Mouse (Mus musculus): ENCODE data around the gene 1110004F10Rik.

Gene 1110004F10Rik

DNA sequence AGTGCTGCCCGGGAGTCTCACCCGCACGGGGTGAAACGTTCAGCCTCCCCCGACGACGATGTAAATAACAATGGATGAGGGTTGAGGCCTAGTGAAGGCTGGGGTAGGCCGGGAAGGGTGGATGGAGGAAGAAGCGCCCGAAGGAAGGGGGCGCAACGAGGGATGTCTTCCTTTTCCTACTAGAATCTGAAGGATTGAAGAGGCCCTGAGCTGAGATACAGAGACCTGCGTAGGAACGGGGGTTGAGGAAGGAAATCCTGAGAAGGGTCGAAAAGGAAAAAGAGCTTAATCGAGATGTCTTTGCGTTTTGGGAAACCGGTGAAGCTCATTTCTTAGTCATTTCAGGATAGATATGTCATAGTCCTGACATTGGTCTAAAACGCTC is 54.3 kb downstream of the 1110004F10Rik start:
- no peak for DNase-seq (ENCODE audit: low spot score in 2 of 2)

DNA sequence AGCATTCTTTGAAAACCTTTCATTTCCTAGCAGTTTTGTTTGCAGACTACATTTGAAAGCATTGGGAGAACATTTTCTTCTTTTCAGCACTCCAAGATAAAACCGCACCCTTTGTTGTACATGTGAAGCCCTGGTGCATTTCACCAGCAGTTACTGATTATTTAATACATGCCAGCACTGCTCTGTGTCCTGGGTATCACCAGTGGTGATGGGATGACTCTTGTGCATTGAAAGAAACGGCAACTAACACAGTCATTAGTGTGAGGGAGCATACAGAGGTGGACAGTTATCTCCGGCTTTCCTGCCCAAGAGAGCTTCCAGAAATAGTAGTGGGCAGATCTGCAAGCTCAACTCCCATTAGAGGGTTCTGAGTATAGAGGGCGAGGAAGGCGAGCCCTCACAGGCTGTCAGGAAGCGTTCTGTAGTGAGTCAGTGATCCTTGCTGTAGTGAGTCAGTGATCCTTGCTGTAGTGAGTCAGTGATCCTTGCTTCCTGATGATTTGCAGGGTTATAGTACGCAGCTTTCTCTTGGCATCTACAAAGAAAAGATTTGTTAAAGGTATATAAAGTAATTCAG is 60.8 kb downstream of the 1110004F10Rik start:
- DNase-seq (ENCODE audit: low spot score in 2 of 2): no peak

DNA sequence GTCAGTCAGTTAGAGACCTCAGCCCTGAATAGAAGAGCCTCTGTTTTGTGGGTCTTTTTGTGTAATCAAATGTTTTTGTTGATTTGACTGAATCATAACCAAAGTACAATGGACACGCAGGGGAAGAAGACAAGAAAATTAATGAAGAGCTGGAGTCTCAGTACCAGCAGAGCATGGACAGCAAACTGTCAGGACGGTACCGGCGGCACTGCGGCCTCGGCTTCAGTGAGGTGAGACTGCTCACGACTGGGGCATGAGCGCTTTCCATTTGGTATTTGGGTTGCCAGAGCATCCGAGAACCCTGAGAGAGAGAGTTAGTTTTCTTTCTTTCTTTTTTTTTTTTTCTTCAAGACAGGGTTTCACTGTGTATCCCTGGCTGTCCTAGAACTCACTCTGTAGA is 63.9 kb downstream of the 1110004F10Rik start:
- no peak for DNase-seq (ENCODE audit: low spot score in 2 of 2)

DNA sequence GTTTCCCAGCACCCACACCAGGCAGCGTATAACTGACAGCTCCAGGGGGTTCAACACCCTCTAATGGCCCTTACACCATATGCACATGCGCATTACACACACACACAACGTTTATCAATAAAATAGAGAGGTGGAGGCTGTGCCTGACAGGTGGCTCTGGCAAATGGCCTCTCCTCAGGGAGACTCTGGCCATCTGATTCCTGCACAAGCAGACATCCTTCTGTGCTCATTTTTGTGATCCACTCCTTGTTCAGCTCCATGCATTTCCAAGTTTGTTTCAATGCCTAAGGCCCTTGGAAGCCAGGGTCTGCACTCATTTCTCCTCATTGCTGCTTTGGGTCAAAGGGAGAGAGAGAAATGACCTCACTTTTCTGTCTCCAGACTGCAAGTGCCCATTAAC is 71.5 kb downstream of the 1110004F10Rik start:
- DNase-seq (ENCODE audit: low spot score in 2 of 2): no peak

DNA sequence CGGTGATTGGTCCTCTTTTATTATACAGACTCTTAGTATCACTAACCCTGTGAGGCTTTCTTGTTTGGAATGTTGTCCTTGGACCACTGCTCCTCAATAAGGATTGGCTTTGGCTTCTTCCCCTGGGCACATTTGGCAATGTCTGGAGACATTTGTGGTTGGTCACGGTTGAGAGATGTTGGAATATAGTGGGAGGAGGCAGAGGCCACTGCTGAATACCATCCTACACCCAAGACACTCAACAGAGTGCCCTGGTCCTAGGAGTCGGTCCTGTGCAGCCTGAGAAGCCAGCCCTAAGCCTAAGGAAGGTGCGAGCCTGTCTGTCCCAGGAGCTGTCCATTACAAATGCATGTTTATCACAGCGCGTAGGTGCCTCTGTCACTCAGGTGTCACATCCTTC is 72.3 kb downstream of the 1110004F10Rik start:
- DNase-seq (ENCODE audit: low spot score in 2 of 2): no peak

DNA sequence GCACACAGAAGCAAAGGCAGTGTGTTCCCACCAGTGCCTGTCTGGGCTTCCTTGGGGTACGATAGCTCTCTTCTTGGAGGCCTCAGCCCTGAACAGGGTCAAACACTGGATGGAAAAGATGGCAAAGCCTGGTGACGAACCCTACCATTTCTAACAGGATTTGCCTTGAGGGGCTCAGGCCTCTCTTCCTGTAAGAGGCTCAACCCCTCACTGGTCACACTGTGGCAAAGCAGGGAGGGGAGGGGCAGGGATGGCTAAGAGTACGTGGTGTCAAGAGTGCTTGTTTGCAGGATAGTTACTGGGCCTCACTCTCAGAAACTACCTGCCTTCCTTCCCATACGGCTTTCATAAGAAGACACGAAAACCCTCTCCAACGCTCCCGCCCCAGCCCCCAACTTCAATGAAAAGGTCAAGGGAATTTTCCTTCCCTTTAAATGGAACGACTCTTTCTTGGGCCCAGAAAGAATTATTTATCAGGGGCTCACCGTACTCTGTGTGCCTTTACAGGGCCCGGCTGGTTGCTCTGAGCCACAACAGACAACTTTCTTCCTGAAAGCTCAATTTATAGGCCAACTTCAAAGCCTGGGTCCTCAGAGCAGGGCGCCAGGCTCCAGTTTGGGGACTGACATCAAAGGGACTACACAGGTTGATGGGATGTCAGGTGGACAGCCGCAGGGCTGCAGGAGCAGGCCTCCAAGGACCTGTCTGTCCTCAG is 76.2 kb downstream of the 1110004F10Rik start:
- no peak for DNase-seq (ENCODE audit: low spot score in 2 of 2)

DNA sequence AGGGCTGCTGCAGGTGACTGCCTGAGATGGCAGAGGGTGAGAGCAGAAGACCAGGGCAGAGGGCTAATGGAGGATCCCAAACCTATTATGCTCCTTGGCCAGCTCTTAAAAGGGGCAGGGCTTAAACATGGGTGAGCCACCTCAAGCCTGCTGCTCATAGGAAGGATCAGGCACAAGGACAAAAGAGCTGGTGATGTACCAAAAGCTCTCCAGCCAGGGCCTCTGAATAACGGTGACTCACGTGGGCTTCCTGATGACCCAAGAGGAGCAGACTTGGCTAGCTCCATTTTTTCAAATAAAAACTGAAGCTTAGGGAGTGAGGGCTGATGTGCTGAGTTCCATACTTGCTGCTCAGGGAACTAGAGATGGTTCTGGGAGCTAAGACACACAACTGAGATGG is 76.8 kb downstream of the 1110004F10Rik start:
- no peak for DNase-seq (ENCODE audit: low spot score in 2 of 2)

DNA sequence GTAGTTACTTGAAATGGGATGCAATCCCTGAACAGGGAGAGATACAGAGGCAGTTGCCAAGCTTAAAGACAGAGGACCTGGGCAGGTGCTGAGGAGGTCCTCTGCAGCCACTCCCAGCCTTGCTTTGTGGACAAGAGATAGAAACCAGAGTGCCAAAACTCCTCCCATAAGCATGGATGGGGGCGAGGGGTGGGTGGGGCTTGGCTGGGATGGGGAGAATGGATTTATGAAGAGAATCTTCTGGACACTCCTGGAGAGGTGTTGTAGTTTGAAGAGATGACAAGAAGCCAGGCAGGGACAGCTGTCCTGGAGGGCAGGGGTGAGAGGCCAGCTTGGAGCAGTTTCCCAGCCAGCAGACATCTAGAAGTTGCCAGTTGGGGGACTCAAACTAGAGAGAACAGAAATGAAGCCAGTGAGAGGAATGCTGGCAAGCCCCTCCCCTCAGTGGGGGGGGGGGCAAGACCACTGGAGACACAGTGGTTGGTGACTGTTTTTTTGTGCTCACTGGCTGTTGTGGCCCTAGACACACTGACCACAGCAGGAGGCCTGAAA is 80.2 kb downstream of the 1110004F10Rik start:
- no peak for DNase-seq (ENCODE audit: low spot score in 2 of 2)

DNA sequence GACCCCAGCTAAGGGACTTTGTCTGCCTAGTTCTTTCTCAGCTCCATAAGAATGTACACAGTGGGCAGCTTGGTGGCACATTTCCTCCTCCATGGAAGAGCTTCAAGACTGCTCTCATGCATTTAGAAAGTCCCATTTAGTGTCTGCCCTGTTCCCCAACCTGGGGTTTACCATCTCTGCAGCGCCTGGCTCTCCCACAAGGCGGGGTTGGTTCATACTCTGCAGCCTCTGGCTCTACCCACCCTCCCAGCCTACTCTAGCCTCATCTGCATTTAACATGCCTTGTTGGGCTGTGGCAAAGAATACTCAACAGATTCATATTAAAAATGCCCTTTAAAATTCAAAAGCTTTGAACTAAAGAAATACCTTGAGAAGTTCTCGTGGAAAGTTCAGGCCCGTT is 81.5 kb downstream of the 1110004F10Rik start:
- no peak for DNase-seq (ENCODE audit: low spot score in 2 of 2)

DNA sequence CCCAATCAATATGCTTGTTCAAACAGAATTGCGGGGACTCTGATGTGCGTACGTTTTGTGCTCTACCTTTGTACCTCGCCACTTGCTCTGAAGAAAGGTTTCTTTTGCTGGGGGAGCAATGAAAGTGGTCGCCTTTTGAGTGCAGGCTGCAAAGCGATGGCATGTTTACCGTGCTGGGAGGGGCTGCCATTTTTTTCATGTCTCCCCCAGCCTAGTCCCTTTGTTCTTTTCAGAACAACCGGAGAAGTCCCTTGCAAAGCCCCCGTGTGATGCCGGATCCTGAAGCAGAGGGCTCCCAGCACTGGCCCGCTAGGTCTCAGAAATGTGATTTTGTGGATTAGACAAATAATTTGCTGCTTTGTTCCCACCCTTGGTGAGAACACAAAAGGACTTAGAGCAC is 82.0 kb downstream of the 1110004F10Rik start:
- no peak for DNase-seq (ENCODE audit: low spot score in 2 of 2)

DNA sequence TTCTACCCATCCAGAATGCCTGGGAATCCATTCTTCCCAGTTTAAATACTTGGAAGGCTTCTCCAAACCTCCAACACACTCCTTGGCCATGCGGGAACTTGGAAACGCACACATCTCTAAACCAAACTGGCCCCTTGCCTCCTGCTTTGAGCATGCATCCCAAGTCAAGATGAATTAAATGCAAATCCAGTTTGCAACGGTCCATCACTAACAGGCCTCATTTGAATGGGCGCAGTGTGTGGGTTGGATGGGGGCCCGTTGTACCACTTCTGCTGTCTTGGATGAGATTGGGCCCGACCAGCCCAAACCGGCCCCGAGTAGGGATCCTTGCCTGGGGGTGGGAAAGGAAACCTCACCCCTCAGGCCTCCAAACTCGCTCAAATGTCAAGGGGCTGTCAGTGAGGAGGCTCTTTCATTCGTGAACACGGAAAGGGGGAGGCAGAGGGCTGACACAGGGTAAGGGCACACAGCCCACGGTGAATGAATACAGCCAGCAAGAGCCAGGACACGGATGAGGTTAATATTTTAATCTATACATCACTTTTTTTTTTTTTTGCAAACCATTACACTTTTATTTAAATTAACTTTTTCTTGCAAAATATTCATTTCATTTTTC is 83.9 kb downstream of the 1110004F10Rik start:
- DNase-seq (ENCODE audit: low spot score in 2 of 2): peak in 1 of 2 experiments; percentile 25

DNA sequence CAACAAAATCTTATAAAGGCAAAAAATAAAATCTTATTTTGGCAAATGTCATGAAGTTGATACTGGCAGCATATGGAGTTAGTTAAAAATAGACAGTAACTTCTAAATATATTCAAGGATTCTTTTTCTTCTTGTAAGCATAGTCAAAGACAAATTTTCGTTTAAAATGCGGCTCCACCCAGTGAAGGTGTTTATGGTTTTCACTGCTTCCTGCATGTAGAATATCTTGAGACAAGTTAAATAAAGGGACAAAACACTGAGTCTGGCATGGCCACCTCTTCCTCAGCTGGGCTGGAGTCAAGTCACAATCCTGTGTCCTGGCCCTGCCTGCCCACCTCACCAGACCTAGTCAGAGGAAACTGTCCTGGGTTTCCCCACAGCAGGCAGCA is 84.4 kb downstream of the 1110004F10Rik start:
- DNase-seq (ENCODE audit: low spot score in 2 of 2): peak in 1 of 2 experiments; percentile 23

DNA sequence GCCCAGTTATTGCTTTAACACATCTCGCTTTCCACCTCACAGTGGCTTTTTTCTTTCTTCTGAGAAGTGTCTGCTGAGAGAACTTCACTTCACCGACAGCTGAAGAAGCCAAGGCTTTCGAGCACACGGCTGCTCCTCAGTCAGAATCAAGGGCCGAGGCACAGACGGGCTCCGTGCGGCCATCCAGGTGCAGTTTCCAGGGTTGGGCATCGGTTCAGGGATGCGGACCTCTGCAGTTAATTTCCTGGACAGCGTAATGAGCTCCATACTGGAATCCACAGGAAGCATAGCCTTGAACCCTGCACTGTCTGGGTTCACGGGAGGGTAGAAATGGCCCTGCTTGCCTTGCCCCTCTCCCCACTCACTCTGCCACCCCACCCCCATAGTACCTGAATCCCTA is 84.9 kb downstream of the 1110004F10Rik start:
- DNase-seq (ENCODE audit: low spot score in 2 of 2): no peak

DNA sequence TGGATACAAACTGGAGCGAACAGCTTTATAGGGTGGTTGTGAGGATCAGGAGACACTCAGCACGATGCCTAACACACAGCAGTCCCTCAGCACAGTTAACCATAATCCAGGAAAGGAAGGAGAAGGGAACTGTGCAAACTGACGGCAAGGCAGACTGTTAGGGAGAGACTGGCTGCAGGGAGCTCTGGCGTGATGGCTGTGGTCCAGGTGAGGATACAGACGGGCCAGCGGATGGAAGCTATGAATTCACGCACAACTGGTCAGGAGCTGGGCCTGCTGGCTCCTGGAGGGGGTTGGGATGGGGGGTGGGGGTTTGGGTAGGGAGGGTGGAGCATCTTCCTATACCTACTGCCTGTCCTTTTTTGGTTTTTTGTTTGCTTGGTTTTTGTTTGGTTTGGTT is 86.5 kb downstream of the 1110004F10Rik start:
- no peak for DNase-seq (ENCODE audit: low spot score in 2 of 2)

DNA sequence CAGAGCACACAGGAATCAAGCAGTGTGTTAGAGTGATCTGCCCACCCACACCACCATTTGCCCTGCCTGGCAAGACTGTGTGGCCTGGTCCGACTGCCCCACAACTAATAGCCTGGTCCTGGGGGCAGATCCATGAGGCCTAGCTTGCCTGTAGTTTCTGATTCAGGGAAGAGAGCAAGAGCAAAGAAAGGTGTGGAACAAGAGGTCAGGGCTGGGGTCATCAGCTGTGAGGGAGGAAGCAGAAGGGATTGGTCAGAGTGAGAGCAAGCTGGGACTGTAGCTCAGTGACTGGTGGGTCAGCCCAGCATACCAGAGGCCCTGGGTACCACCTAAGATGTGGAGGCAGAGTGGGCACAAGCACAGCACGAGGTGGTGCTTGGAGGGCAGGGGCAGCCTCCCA is 87.9 kb downstream of the 1110004F10Rik start:
- no peak for DNase-seq (ENCODE audit: low spot score in 2 of 2)

DNA sequence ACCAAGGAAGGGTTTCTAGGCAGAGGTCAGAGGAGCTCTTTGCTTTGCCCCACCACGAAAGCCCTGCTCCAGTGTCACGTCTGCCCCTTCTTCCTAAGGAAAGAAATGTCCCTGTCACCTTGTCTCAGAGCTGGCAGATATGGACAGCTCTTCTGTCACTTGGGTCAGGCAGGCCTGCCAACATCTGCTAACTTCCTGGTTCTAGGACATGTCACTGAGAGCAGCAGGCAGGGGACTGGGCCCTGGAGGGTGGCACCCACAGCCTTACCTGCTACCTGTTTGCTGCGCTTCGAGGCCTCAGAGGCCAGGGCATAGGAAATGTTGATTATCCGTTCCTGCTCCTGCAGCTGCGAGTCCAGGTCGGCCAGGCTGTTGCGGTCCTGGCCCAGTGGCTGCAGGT is 89.1 kb downstream of the 1110004F10Rik start:
- no peak for DNase-seq (ENCODE audit: low spot score in 2 of 2)

DNA sequence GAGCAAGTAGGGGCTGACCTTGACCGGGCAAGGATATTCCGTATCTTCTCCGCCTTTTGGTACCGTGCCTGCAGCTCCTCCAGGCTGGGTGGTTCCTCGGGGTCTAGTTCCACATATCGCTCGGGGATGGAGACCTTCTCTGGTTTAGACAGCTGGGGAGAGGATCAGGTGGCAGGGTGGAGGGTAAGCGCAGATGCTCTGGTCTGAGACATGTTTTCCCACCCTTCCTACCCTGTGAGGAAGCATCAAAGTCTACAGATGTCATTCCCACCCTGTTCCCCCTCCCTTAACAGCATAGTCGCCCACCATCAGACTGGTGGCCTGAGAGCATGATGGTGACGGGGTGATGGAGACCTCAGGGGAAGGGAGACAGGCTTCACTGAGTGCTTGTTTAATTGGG is 90.2 kb downstream of the 1110004F10Rik start:
- DNase-seq (ENCODE audit: low spot score in 2 of 2): no peak

DNA sequence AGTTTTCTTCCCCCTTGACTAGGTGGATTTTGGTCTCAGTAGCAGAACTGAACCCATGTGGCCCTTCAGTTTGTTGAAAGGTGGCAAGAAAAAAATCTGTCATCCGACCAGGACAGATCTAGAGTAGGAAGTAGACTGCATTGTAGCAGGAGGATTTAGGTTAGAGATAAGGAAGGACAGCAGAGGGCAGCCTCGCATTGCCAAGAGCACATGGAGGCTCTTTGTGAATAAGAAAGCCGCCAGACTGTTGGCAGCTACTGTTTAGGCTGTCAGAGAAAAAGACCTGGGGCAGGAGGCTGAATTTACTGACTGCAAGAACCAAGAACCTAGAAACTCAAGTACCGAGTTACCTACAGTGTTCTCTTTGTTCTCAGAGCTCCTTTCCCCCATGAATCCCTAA is 92.2 kb downstream of the 1110004F10Rik start:
- peak; percentile 20 to 30 for DNase-seq (ENCODE audit: low spot score in 2 of 2)

DNA sequence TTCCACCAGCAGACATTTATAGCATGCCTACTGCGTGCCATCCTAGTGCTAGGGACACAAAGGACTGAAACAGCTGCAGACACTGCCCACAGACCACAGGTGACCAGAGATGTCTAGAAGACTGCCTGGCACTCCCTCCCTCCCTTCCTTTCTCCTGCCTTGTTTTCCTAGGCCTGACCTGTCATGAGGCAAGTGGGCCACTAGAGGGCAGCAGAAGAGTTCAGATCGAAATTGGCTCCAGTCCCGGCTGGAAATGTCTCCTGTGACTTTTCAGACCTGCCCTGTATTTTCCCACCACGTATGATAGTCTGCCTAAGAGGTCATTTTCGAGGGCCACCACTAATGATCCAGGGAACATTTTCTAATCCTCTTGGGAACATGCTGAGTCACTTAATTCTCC is 92.9 kb downstream of the 1110004F10Rik start:
- peak; percentile 84 to 88 for DNase-seq (ENCODE audit: low spot score in 2 of 2)

DNA sequence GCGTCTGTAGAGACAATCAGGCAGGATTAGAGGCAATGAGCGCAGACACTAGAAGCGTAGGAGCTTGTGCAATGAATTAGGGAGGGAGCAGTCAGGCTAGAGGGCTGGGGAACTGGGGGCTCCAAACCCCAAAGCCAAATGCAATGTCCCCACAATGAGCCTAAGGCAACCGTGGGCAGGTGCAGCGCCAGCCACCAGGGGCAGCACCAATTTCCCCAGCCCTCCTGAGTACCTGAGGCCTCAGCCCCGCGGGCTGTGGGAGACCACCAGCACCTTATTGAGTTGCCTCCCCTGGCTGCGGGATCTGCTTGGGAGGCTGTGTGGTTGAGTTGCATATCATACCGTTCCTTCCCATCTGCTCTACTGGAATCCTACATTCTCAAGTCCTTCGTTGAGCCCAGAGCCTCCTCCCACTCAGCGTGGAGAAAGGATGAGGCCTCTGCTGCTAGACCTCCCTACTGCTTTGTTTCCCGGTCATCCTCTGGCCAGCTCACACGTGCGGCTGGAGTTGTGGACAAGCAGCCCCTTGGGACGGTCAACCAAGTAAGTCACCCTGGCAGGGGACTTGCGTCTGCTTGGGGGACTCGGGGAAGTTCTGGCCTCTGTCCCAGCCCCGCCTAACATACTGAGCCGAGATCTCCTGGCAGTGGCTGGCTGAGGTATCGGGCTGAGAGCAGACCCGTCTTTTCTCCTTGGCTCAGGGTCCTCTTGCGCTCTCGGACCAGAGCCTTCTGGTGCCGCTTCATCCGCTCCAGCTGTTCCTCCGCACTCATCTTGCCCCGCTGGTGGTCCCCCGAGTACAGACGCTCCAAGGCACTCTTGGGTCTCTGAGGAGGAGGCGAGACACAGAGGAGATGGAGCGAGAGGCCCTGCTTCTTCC is 95.5 kb downstream of the 1110004F10Rik start:
- no peak for DNase-seq (ENCODE audit: low spot score in 2 of 2)

DNA sequence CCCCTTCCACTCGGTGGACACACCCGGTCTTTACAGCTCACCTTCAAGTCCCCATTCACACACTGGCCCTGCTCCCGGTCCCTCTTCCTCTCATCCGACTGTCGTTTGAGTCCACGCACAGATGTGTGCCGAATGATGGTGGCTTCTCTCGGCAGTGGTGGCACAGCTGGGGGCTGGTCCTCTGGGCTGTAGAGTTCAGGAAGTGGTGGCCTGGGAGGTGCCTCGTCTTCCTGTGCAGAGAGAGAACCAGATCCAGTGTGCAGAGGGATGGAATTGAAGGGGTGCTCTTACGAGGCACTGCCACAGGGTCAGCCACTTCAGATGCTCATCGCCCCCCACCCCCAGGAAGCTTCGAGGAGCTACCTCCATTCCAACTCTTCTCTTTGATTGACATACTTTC is 98.0 kb downstream of the 1110004F10Rik start:
- DNase-seq (ENCODE audit: low spot score in 2 of 2): no peak

DNA sequence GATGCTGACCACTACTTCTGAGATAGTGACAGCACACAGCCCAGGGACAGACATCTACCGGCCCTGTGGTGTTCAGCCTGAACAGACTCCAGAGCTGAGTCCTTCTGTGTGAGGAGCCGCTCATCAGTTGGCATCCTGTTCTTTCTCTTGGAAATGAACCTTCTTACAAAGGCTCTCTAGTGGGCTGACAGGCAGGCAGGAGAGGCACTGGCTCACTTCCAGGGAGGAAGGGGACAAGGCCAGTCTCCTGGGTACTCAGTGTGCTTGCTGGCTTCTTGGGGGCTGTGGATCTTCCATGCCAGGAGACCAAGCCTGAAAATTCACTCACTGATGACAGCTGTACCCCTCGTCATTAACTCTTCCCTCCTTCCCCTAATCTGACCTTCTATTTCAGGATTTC is 98.5 kb downstream of the 1110004F10Rik start:
- DNase-seq (ENCODE audit: low spot score in 2 of 2): no peak

Measured in right cerebral cortex, adult 2 months (tissue).